Comparison of ENCODE assay signal across 24 mouse cellular contexts in genomic region chr4:81996445-81996844, GRCm38 (mm10).
"Had no signal": no experiment of that assay in that cellular context is flagged by ENCODE, and none has a peak within 500 bp of the region (broad histone marks: within the 10 kb centered on the region; RNA-seq: fewer than 3 reads in every experiment).

No protein-coding gene starts in this region.

- H3K36me3 ChIP-seq: heart, embryonic 13.5 days; heart, embryonic 15.5 days; hindbrain, embryonic 13.5 days; hindbrain, embryonic 15.5 days; kidney, embryonic 15.5 days; limb, embryonic 10.5 days; limb, embryonic 12.5 days; liver, embryonic 13.5 days; liver, embryonic 15.5 days had no signal

- H3K4me2 ChIP-seq: heart, embryonic 11.5 days; heart, embryonic 13.5 days; heart, embryonic 15.5 days; hindbrain, embryonic 13.5 days; hindbrain, embryonic 15.5 days; kidney, embryonic 15.5 days; limb, embryonic 12.5 days; liver, embryonic 11.5 days; liver, embryonic 13.5 days; liver, embryonic 15.5 days had no signal

- H3K27me3 ChIP-seq: heart, embryonic 13.5 days; heart, embryonic 15.5 days; hindbrain, embryonic 13.5 days; hindbrain, embryonic 15.5 days; kidney, embryonic 15.5 days; limb, embryonic 12.5 days; liver, embryonic 13.5 days; liver, embryonic 15.5 days had no signal

- DNase-seq: gastrocnemius, postnatal 25 days; heart, adult 11 months; heart, adult 2 months; heart, postnatal 14 days; heart, postnatal 36 days; kidney, adult 11 months; kidney, adult 2 months; kidney, adult 9 months; kidney, postnatal 14 days; kidney, postnatal 4 days; liver; liver, embryonic 13.5 days had no signal

- H3K4me3 ChIP-seq: heart, adult 2 months; heart, embryonic 13.5 days; heart, embryonic 15.5 days; hindbrain, embryonic 13.5 days; hindbrain, embryonic 15.5 days; kidney, embryonic 15.5 days; layer of hippocampus, adult 2 months; left cerebral cortex, adult 2 months; limb, embryonic 10.5 days; limb, embryonic 12.5 days; liver, embryonic 13.5 days; liver, embryonic 15.5 days had no signal
